Mouse (Mus musculus): ENCODE measurements around the gene Pcbp1.

The Pcbp1 gene

DNA sequence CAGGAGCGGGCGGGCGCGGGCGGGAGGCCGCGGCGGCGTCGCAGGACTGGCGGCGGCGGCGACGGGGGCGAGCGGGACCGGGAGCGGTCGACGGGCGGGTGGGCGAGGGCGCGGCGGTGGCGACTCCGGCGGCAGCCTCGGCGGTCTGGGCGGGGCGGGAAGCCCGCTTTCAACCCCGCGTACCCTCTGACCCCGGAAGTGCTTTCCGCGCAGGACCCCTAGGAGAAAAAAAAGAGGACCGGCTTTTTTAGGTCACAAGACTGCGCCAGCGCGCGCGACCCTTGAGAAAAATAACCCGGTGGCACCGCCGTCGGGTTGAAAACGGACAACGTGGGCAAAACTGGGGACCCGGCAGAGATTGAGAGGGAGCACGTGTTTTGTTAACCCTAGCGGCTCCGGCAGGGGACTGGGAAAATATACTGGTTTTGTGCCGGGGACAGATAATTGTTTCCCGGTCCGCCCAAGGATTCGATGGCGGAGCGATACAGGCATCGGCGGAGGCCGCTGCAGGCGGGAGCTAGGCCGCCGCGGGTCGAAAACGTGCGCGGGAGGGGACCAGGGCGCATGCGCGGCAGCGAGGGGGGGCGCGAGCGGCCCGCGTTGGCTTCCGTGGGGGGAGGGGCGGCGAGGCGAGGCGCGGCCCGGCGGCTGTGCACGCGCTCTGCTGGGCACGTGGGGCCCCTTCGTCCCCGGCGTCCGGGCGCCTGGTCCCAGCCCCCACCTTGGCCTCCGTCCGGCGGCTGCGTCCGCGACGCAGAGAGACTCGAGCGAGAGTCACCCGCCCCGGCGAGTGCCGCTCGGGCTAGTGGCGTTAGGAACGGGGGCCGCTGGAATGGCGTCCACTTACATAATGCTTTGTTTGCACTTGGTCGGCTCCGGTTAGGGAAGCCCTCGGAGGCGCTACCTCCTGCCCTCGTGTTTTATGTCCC is at the start of gene Pcbp1:
Gene Pcbp1 (minus strand): TSS at position 290 of the 929 bp plus-strand sequence.
- DNase-seq: peak; percentile 95 to 98

DNA sequence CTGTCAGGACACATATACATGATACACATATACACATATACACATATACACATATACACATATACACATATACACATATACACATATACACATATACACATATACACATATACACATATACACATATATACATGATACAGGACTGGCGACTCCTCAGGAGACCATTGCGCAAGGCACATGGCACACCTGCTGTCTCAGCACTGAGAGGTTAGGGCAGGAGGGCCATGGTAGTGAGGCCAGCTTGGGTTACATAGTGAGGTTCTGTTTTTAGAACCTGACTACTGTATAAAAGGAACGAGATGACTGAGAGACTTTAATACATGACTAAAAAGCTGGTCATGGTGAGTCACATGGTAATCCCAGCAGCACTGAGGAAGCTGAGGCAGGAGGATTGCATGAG is 48.4 kb upstream of the Pcbp1 start:
- no peak for DNase-seq

DNA sequence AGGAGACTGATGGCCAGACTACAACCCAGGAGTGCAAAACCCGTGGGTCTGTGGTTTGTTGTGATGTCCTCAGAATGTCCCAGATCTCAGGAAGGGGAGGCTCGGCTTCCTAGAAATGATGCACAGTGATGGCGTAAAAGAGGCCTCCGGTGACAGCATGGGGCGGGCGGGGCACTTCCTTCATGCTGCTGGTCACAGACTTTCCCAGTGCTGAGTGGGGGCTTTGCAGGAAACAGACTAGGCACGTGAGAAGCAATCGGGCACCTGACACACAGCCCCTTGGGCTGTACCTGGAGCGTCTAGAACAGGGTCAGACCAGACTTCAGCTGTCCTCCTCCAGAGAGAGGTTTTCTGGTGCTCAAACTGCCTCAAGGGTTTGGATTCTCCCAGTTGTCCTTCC is 44.7 kb upstream of the Pcbp1 start:
- DNase-seq: peak; percentile 40 to 53

DNA sequence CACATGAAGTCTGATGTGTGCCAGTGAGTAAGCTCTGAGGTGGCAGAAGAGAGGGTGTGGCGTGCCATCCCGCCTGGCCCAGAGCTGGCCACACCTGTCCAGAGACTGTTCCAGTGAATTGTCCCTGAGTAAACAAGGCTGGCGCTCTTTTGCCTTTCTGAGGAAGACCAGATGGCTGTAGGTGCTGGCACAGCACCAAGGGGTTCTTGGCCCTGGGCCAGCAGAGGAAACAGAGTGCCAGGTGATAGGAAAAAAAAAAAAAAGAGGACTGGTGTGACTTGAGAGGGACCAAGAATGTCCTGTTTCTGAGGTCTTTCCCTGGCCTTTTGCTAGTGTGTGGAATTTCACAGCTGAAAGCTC is 43.3 kb upstream of the Pcbp1 start:
- DNase-seq: peak in 1 of 2 experiments; percentile 29

DNA sequence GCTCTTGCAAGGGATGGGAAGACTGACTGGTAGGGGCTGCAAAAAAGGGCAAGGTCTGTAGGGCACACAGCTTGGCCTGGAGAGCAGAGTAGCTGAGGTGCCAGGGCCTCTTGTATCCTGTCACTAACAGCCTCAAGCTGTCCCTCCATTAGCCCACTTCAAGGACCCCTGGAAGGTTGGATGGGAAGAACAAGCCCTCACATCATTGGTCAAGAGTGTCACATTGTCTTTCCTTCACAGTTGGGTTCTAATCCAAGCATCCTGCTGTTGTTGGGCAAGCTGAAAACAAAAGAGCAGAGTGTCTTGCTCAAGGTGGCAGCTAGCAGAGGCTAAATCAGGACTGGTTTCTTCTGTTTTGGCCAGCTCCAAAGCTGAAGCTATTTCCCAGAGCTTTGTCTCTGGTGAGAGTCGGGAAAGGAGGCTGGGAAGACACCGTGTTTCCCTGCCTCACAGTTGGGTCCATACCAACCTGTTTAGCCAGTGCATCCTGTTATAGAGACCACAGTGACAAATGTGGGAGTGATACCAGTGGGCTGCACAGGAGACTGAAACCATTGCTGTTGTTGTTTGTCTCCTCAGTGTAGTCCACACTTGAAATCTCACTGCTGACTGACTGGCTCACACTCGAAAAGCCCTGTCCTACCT is 42.8 kb upstream of the Pcbp1 start:
- no peak for DNase-seq

DNA sequence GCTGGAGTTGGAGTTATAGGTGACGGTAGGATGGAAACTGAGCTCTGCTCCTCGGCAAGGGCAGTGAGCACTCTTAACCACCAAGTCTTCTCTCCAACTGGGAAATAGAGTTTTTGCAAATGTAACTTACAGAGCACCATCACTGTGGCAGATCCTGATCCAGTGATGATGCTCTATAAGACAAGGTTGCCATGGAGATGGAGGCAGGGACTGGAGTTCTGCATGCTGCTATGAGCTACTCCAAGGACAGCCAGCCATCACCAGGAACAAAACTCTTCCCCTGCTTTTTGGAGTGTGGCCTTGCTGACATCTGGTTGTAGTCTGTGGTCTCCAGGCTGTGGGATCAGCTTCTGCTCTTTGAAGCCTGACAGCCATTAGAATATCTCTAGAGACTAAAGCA is 39.7 kb upstream of the Pcbp1 start:
- no peak for DNase-seq

- DNase-seq: peak; percentile 15 to 19
These were observed 31.1 kb upstream of the Pcbp1 start for GRCm38 (mm10) chr6:86557182-86557581.

DNA sequence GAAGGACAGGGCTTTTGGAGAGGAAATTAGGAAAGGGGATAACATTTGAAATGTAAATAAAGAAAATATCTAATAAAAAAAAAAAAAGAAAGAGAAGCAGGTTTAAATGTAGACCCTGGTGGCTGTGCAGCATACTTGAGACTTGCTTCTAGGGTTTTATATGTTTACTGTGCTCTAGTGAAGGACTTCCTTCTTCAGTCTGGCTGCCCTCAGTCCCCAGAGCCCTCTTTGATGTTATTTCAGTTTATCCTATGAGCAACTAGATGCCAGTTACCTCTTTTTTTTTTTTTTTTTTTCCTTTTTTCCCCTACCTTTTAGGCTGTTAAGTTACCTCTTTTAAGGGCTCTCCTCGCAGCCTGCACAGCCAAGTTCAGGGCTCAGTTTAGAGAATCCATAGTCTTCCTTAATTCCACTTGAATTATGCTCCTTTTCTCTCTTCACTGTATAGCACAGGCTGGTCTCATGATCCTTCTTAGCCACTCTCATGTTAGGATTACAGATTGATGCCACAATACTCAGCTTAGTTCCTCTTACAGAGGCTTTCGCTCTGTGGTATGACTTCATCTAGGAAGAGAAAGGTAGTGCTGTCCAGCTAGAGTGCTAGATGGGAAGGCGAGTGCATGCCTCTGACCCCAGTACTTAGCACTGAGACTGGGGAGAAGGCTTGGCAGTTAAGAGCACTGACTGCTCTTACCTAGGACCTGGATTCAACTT is 30.4 kb upstream of the Pcbp1 start:
- no peak for DNase-seq

DNA sequence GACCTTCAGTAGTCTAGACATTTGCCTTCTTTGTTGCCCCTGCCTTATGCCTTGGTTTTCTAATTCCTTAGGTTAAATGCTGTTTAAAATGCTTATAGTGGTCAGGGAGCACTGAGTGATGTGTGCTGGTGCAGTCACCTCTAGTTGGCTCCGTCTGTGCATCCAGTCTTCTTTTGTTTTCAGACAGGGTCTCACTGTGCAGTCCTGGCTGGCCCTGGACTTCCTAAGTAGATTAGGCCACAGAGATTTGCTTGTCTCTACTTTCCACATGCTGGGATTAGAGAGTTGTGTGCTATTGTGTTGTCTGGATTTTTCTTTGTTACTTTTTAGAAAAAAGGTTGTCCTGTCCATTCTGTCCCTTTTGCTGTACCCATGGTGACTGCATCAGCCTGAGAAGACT is 24.5 kb upstream of the Pcbp1 start:
- DNase-seq: no peak

GRCm38 (mm10) chr6:86547880-86548367 is 21.8 kb upstream of the Pcbp1 start:
- peak in 1 of 2 experiments; percentile 21 for DNase-seq

- DNase-seq: no peak
These were observed 21.2 kb upstream of the Pcbp1 start for GRCm38 (mm10) chr6:86547228-86547755.

DNA sequence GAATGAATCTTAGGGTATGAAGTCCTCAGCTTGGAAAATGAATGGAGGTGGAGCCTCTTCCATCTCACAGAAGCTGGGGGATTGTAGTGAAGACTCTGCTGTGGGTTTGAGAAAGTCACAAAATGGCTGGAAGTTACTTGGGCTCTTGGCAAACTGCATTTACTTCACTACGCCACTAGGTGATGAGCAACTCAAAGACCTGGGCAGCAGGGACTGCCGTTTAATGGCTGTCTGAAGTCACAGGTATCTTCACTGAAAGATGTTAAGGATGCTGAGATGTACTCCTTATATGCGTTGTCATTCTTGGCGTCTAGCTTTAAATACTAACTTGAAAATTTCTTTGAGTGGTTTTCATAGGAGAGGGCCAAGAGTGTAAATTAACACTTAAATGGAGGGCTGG is 19.1 kb upstream of the Pcbp1 start:
- DNase-seq: peak in 1 of 2 experiments; percentile 22

GRCm38 (mm10) chr6:86543869-86544268 is 17.7 kb upstream of the Pcbp1 start:
- no peak for DNase-seq

GRCm38 (mm10) chr6:86543060-86543459 is 16.9 kb upstream of the Pcbp1 start:
- no peak for DNase-seq

DNA sequence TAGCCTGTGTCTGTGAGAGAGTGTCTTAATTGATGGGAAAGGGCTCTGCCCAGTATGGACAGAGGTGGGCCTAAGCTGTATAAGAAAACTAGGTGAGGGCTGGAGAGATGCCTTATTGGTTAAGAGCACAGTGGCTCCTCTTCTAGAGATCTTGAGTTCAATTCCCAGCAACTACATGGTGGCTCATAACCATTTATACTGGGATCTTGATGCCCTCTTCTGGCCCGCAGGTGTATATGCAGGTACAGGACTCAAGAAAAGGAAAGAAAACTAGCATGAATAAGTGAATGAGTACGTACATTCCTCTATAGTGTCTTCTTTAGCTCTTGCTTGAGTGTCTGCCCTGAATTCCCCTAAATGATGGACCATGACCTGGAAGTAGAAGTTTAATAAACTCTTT is 15.5 kb upstream of the Pcbp1 start:
- no peak for DNase-seq

DNA sequence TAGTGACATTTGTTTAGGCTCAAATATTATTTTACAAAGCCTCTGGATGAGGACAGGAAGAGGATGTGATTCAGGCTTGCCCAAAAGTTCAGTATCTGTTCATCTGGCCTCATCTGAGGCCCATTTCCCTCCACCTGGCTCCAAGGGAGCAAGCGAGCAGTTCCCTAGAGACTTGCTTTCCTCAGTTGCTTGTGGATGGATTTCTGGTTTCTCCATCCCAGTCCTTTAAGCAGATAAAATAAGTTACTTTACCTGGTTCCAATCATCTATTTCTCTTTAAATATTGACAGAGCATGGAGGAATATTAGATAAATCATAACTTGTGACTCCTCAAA is 2.3 kb upstream of the Pcbp1 start:
- no peak for DNase-seq

DNA sequence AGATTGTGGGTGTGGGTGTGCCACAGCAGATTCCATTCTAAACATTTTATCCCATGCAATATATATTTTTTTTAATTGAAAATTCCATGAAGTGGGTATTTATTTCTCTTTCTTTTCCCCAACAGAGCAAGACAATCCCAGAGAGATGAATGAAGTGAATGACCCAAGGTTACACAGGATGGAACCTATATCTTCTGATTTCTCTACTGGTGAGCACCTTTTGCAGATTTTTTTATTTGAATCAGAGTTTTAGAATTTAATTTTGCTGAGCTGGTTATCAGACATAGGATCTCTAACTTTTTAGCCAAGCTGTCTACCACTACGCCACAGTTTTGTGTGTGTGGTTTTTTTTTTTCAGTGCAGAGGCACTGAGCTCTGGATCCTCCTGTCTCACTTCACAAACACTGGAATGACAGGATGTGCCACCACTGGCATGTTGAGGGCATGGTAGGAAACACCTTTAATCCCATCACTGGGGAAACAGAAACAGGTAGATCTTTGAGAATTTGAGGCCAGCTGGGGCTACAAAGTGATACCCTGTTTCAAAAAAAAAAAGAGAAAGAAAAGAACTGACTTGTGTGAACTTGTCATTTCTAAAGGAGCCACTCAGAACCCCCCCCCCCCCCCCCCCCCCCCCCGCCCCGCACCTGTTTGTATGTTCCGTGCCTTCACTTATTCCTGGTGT is 1.8 kb upstream of the Pcbp1 start:
- DNase-seq: peak in 1 of 2 experiments; percentile 31

DNA sequence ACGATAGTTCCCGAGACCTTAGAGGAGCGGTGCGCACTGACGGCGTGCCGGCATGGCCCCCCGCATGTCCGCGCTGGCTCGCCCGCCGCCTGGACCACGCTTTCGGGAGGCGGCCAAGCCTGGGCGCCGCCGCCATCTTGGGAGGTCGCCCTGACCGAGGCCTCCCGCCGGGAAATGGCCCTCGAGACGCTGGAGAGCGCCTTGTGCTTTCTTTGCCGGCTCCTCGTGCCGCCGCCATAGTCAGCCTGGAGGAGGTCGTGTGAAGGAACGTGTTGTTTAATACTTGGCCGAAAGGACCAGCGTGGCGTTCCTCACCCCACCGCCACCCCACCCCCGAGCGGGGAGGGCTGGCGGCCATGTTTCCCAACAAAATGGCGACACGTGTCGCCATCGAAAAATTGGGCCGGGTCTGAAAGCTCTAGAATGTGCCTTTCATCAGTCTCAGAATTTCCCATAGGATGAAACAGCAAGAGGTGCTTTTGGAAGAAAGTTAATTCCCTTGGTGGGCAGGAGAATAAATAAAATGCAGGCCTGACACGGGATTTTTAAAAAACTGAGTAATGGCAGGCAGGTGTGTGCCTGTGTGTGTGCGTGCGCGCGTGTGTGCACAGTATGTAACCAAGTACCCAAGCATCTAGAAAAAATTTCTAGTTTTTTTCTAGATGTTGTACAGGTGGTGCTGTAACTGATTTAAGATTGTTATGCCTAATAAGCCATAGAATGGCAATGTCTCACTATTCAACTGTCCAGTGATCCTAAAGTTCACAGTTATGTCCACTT is 1.0 kb upstream of the Pcbp1 start:
- peak; percentile 80 to 87 for DNase-seq

- DNase-seq: no peak
These were observed 482 bp downstream of the Pcbp1 start for GRCm38 (mm10) chr6:86525646-86526031.

- DNase-seq: peak in 1 of 2 experiments; percentile 62
These were observed 1.1 kb downstream of the Pcbp1 start for GRCm38 (mm10) chr6:86524879-86525645.
